13 mouse cellular contexts compared by ENCODE assay signal in genomic region chr1:176939901-176940341, GRCm38 (mm10).
DNase-seq lines count a peak whose midpoint lies in the region; ATAC-seq and TF ChIP-seq lines count a peak whose summit lies in the region.
"Had no signal": no experiment of that assay in that cellular context is flagged by ENCODE, and none has a peak within 500 bp of the region (broad histone marks: within the 10 kb centered on the region; RNA-seq: fewer than 3 reads in every experiment).

No protein-coding gene starts in this region.

- DNase-seq in gastrocnemius, adult 2 months, result peak; percentile 42
- DNase-seq in gastrocnemius, postnatal 10 days, result no peak
- peak; percentile 92 for DNase-seq in brain, adult 2 months (ENCODE audit: low read depth, low spot score)
- peak; percentile 44 to 54 for DNase-seq in cerebellum, postnatal 36 days
- no peak for DNase-seq in Muller cell, postnatal 12 days (ENCODE audit: inconsistent ontology term)
- DNase-seq: heart, adult 11 months; kidney, adult 11 months; liver, embryonic 13.5 days had no signal

- intact Hi-C loops in gastrocnemius, adult 2 months (cut with DNase I), result no loop called here

- peaks cover 46% of the 10 kb centered on the region for H3K4me1 ChIP-seq in liver, embryonic 12.5 days

- WGBS in liver, embryonic 12.5 days (ENCODE audit: insufficient replicate concordance), result 71% methylated on average over 8 of the region's 8 CpGs

- no peak for TF ChIP-seq CTCF in gastrocnemius, adult 2 months (IDR thresholded peaks at IDR 0.05)

- no peaks in the 10 kb centered on the region for H3K36me3 ChIP-seq in liver, embryonic 12.5 days
- H3K36me3 ChIP-seq: liver, embryonic 13.5 days had no signal

- H3K4me3 ChIP-seq in gastrocnemius, adult 2 months, result peak overlapping the region; percentile 48
- no peak overlapping the region for H3K4me3 ChIP-seq in liver, embryonic 12.5 days
- H3K4me3 ChIP-seq: liver, embryonic 13.5 days had no signal

- H3K4me2 ChIP-seq in liver, embryonic 12.5 days, result no peak overlapping the region
- H3K4me2 ChIP-seq: hindbrain, embryonic 14.5 days; liver, embryonic 13.5 days had no signal

- peak overlapping the region; percentile 52 for H3K27ac ChIP-seq in gastrocnemius, adult 2 months
- no peak overlapping the region for H3K27ac ChIP-seq in liver, embryonic 12.5 days
- H3K27ac ChIP-seq: hindbrain, embryonic 14.5 days had no signal

- H3K9ac ChIP-seq in liver, embryonic 12.5 days, result no peak overlapping the region
- H3K9ac ChIP-seq: hindbrain, embryonic 14.5 days; liver, embryonic 13.5 days had no signal

- H3K27me3 ChIP-seq in liver, embryonic 12.5 days (replicated peaks), result no peaks in the 10 kb centered on the region
- H3K27me3 ChIP-seq: CH12.LX; liver, embryonic 13.5 days had no signal

- no peaks in the 10 kb centered on the region for H3K9me3 ChIP-seq in liver, embryonic 12.5 days (replicated peaks)
- H3K9me3 ChIP-seq: liver, embryonic 13.5 days had no signal

- ATAC-seq in activated CD4-positive, CD25-positive, alpha-beta regulatory T cell, adult 4 months, result peak; percentile 24
- no peak for ATAC-seq in liver, embryonic 12.5 days
- ATAC-seq: lung, postnatal 0 days had no signal

Comparison
In these comparisons a context has a peak if more than half of its experiments do, and no peak if none do; other contexts are left out.
1. DNase-seq: peak in gastrocnemius, adult 2 months (single experiment), brain, adult 2 months (single experiment) and cerebellum, postnatal 36 days (2 of 2); none in gastrocnemius, postnatal 10 days (single experiment) and Muller cell, postnatal 12 days (single experiment).